26 mouse cellular contexts compared by ENCODE assay signal in genomic region chr10:29302230-29302629, GRCm38 (mm10). TPM values are rescaled to one million over a fixed set of nuclear protein-coding genes. Genes with fewer than 3 reads are reported as not detected.
DNase-seq lines count a peak whose midpoint lies in the region; ATAC-seq and TF ChIP-seq lines count a peak whose summit lies in the region.
"Had no signal": no experiment of that assay in that cellular context is flagged by ENCODE, and none has a peak within 500 bp of the region (broad histone marks: within the 10 kb centered on the region; RNA-seq: fewer than 3 reads in every experiment).

No protein-coding gene starts in this region.

- H3K9ac ChIP-seq in liver, adult 2 months (ENCODE audit: low read depth, low read length) = no peak overlapping the region
- no peak overlapping the region for H3K9ac ChIP-seq in midbrain, embryonic 13.5 days (replicated peaks)
- H3K9ac ChIP-seq: embryonic facial prominence, embryonic 13.5 days; embryonic facial prominence, embryonic 15.5 days; forebrain, embryonic 13.5 days; forebrain, embryonic 15.5 days; forebrain, postnatal 0 days had no signal

- no peaks in the 10 kb centered on the region for H3K27me3 ChIP-seq in kidney, adult 2 months (replicated peaks; ENCODE audit: control insufficient read depth, insufficient read depth, low read length)
- H3K27me3 ChIP-seq in liver, adult 2 months (ENCODE audit: control insufficient read depth, insufficient read depth, low read length) = no peaks in the 10 kb centered on the region
- no peaks in the 10 kb centered on the region for H3K27me3 ChIP-seq in midbrain, embryonic 13.5 days
- H3K27me3 ChIP-seq: CH12.LX; embryonic facial prominence, embryonic 13.5 days; embryonic facial prominence, embryonic 15.5 days; forebrain, embryonic 13.5 days; forebrain, embryonic 15.5 days; Patski had no signal

- no peaks in the 10 kb centered on the region for H3K36me3 ChIP-seq in kidney, adult 2 months (ENCODE audit: control insufficient read depth, insufficient read depth, low read length)
- H3K36me3 ChIP-seq in liver, adult 2 months (ENCODE audit: control insufficient read depth, insufficient read depth, low read length) = no peaks in the 10 kb centered on the region
- no peaks in the 10 kb centered on the region for H3K36me3 ChIP-seq in midbrain, embryonic 13.5 days
- H3K36me3 ChIP-seq: embryonic facial prominence, embryonic 13.5 days; embryonic facial prominence, embryonic 15.5 days; forebrain, embryonic 15.5 days had no signal

- H3K4me2 ChIP-seq in midbrain, embryonic 13.5 days (replicated peaks) = no peak overlapping the region
- H3K4me2 ChIP-seq: embryonic facial prominence, embryonic 13.5 days; embryonic facial prominence, embryonic 15.5 days; forebrain, embryonic 13.5 days; forebrain, embryonic 15.5 days had no signal

- no peak for ATAC-seq in midbrain, embryonic 13.5 days
- ATAC-seq: activated CD4-positive, CD25-positive, alpha-beta regulatory T cell, adult 4 months; CD4-positive, CD25-positive, alpha-beta regulatory T cell, adult 4 months; forebrain, embryonic 13.5 days; forebrain, embryonic 15.5 days; forebrain, postnatal 0 days; Patski had no signal

- WGBS in kidney, adult 2 months = 75% methylated on average over 4 of the region's 4 CpGs
- 92% methylated on average over 4 of the region's 4 CpGs for WGBS in liver, adult 2 months
- WGBS in midbrain, embryonic 13.5 days = 90% methylated on average over 4 of the region's 4 CpGs

- TF ChIP-seq CTCF in kidney, adult 2 months (conservative IDR thresholded peaks at IDR 0.05; ENCODE audit: insufficient read depth, insufficient read length, low read depth, low read length) = no peak
- no peak for TF ChIP-seq CTCF in liver, adult 2 months (IDR thresholded peaks at IDR 0.05; ENCODE audit: low read depth, low read length)

- H3K9me3 ChIP-seq in midbrain, embryonic 13.5 days = no peaks in the 10 kb centered on the region
- H3K9me3 ChIP-seq: embryonic facial prominence, embryonic 13.5 days; embryonic facial prominence, embryonic 15.5 days; forebrain, embryonic 13.5 days; forebrain, embryonic 15.5 days; G1E had no signal

- TF ChIP-seq POLR2A in kidney, adult 2 months (IDR thresholded peaks at IDR 0.05; ENCODE audit: low read depth, low read length) = no peak
- no peak for TF ChIP-seq POLR2A in liver, adult 2 months (IDR thresholded peaks at IDR 0.05; ENCODE audit: extremely low read depth, insufficient read depth, low read length)

- peak; percentile 46 for DNase-seq in kidney, adult 2 months
- no peak for DNase-seq in kidney, postnatal 10 days
- peak; percentile 52 for DNase-seq in liver, adult 2 months (ENCODE audit: extremely low read depth, low read depth, low spot score)
- no peak for DNase-seq in liver
- DNase-seq: adrenal gland, adult 8-10 months; adrenal gland, postnatal 14 days; adrenal gland, postnatal 36 days; B cell, adult 2 months; cerebellum, adult 11-12 months; cerebellum, adult 2 months; cerebellum, adult 9-11 months; cerebellum, postnatal 14 days; cerebellum, postnatal 36 days; embryo, embryonic 11 days; forebrain, postnatal 0 days had no signal

- peaks cover 7% of the 10 kb centered on the region; the same call in 1 of the 2 replicates for H3K4me1 ChIP-seq in kidney, adult 2 months (ENCODE audit: control insufficient read depth, insufficient read depth, low read length)
- no peaks in the 10 kb centered on the region for H3K4me1 ChIP-seq in liver, adult 2 months (ENCODE audit: control insufficient read depth, insufficient read depth, low read length)
- no peaks in the 10 kb centered on the region for H3K4me1 ChIP-seq in midbrain, embryonic 13.5 days (replicated peaks)
- H3K4me1 ChIP-seq: embryonic facial prominence, embryonic 13.5 days; embryonic facial prominence, embryonic 15.5 days; forebrain, embryonic 13.5 days; forebrain, embryonic 15.5 days had no signal

- no peak overlapping the region for H3K4me3 ChIP-seq in kidney, adult 2 months (ENCODE audit: insufficient read depth, low read depth, low read length)
- no peak overlapping the region for H3K4me3 ChIP-seq in liver, adult 2 months (ENCODE audit: insufficient read depth, low read depth, low read length)
- H3K4me3 ChIP-seq in midbrain, embryonic 13.5 days (replicated peaks) = no peak overlapping the region
- H3K4me3 ChIP-seq: embryonic facial prominence, embryonic 13.5 days; embryonic facial prominence, embryonic 15.5 days; erythroblast, embryonic 14.5 days; forebrain, embryonic 13.5 days; forebrain, embryonic 15.5 days had no signal

- no peaks in the 10 kb centered on the region; the same call in 1 of the 2 replicates for H3K79me2 ChIP-seq in liver, adult 2 months (ENCODE audit: control insufficient read depth, insufficient read depth, low read length)

- H3K27ac ChIP-seq in kidney, adult 2 months (ENCODE audit: insufficient read depth, low read depth, low read length) = no peak overlapping the region
- H3K27ac ChIP-seq in liver, adult 2 months (replicated peaks; ENCODE audit: insufficient read depth, low read depth, low read length) = no peak overlapping the region
- H3K27ac ChIP-seq in midbrain, embryonic 13.5 days = no peak overlapping the region
- H3K27ac ChIP-seq: embryonic facial prominence, embryonic 13.5 days; embryonic facial prominence, embryonic 15.5 days; forebrain, embryonic 13.5 days; forebrain, embryonic 15.5 days had no signal

RNA-seq across cellular contexts. Expression of gene Echdc1, which starts 10.7 kb away (rescaled TPM):
- 15.3 and 24.4 TPM in 2 replicates for polyA plus RNA-seq in kidney, adult 2 months (2012; rRNA removed)
- total RNA-seq in liver, adult 2 months (2014; rRNA removed) = 65.2 and 100 TPM in 2 replicates
- polyA plus RNA-seq in liver, adult 2 months (2012; rRNA removed) = 12.4 and 17.9 TPM in 2 replicates
- polyA plus RNA-seq in midbrain, embryonic 13.5 days (2015; fragmentation: Nextera tagmentation; extraction: Ambion mirVana) = 21.0 and 22.1 TPM in 2 replicates

Comparison
In these comparisons a context has a peak if more than half of its experiments do, and no peak if none do; other contexts are left out.
1. DNase-seq: peak in kidney, adult 2 months (single experiment) and liver, adult 2 months (single experiment); none in kidney, postnatal 10 days (single experiment) and liver (single experiment).